Mouse (Mus musculus) kidney, postnatal 14 days (tissue): ENCODE measurements around the gene Slc13a1.
"Not testable (repeated sequence)": the region's sequence is repeated elsewhere in the genome, so short reads cannot be mapped to it uniquely, and the experiment has no call there.

Experiments used
- DNase-seq: peaks from one replicate; pipeline ENCODE4 v3.0.0; 2022; ENCODE audit warnings: mixed read lengths

The Slc13a1 gene

DNA sequence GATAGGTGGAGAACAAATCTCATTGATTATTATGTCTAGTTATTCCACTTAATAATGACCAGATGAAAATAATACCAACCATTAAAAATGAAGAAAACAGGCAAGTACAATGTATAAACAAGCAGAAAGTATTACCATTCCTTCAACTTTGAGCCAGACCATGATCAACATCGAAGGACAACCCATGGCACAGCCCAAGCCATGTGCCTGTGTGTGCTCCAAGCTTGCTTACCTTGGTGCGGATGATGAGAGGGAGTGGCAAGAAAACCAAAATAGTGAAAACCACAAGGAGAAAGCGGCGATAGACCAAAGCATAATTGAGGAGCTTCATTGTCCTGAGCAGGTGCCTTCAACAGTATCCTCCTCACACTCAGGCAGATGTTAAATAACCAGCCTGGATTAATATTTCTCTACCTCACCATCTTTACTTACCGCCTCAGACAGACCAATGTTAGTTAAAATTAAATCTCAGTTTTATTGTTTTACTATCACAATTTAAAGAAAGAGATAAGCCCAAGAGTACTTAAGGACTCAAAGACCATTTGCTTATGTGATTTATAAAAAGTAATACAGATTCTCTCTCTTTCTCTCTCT, at the start of gene Slc13a1:
TSS of gene Slc13a1 (minus strand) at position 359 of the 594 bp plus-strand sequence.
- DNase-seq = peak; percentile 18

DNA sequence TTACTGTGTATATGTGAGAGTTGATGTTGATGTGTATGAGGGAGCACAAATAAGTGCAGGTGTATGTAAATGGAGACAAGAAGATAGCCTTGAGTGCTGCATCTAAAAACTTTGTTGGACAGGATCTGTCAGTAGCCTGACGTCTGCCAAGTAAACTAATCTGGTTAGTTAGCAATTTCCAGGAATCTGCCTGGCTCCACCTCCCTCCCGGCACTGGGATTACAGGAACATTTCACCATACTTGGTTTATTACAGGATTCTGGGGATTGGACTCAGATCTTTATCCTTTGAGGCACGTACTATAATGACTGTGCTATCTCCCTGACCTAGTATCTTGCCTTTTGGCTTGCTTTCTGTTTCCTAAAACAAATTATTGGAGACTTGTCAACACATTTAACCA, 40.0 kb upstream of the Slc13a1 start:
- DNase-seq = no peak

GRCm38 (mm10) chr6:24202226-24202625, 34.3 kb upstream of the Slc13a1 start:
- DNase-seq = no peak

- DNase-seq = no peak
Observed at GRCm38 (mm10) chr6:24200644-24201484, 33.0 kb upstream of the Slc13a1 start.

- not testable (repeated sequence) for DNase-seq
Observed at GRCm38 (mm10) chr6:24197501-24198195, 29.8 kb upstream of the Slc13a1 start.

GRCm38 (mm10) chr6:24196406-24196805, 28.5 kb upstream of the Slc13a1 start:
- DNase-seq = not testable (repeated sequence)

- DNase-seq = no peak
Observed at GRCm38 (mm10) chr6:24183439-24183838, 15.5 kb upstream of the Slc13a1 start.

DNA sequence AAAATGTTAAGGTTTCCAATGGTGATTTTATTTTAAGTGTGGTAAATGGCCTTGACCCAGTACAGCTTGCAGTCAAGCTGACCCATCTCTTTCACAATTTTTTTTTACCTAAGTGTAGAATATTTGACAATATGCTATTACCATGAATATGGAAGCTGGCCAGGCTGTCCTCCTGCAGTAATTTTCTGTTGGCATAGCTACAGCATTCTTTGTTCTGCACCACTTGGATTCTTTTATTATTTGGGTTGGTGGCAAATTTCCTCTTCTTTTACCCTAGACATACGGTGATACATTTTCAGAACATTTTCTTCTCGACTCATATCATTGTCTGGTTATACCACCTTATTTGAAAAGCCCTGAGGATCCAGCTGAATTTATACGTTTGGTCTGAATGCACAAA, 7.5 kb upstream of the Slc13a1 start:
- no peak for DNase-seq

- no peak for DNase-seq
Observed at GRCm38 (mm10) chr6:24173951-24174350, 6.1 kb upstream of the Slc13a1 start.

DNA sequence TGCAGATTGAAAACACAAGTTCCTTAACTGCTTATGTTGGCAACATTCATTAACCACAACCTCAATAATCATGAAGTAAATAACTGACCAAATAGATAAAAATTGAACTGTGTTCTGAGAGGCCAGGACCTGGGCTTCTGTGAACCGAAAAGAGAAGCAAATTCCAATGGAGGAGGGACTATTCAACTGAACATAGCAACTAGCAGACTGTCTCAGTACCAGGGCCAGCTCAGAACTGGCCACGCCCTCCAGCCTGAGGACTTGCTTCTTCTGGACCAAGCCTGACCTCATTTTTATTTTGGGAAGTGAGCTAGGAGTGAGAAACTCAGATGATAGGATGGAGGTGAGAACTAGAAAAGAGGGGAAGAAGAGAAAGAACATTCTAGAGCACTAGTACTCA, 4.8 kb upstream of the Slc13a1 start:
- DNase-seq = peak; percentile 78

GRCm38 (mm10) chr6:24166772-24167171, 1.1 kb downstream of the Slc13a1 start:
- DNase-seq = peak; percentile 5

GRCm38 (mm10) chr6:24165249-24165648, 2.6 kb downstream of the Slc13a1 start:
- peak; percentile 40 for DNase-seq

DNA sequence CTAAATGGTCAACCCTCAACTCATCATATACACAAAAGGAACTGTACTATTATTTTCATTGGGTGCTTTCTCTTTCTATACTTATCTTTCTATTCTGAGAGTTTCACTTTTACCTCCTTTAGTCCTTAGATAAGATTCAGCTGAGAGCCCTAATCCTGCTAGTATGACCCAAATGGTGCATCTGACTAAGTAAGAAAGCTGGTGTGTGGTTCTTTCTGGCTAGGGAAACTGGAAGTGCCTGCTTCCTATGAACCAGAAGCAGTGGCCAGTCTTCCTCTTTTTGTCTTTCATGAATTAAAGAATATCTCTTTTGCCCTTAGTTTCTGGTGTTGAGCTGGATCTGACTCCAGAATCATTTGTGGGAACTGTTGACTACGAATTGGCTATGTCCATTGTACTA, 8.1 kb downstream of the Slc13a1 start:
- no peak for DNase-seq

DNA sequence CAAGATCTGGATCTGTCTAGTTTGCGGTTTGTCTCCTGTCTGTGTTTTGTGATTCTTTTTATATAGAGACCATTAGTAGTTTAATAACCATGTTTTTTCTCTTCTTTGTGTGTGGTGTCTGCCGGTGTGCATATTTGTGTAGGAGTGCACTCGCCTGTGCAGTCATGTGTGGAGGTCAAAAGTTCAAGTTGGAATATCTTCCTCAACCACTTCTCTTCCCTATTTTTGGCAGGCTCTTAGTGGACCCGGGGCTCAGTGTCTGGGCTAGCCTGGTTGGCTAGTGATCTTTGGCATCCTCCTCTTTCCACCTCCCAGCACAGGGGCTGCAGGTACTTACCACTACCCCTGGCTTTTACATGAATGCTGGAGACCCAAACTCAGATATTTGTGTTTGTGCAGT, 13.0 kb downstream of the Slc13a1 start:
- DNase-seq = peak; percentile 18

GRCm38 (mm10) chr6:24132951-24133350, 34.9 kb downstream of the Slc13a1 start:
- no peak for DNase-seq

- DNase-seq = no peak
Observed at GRCm38 (mm10) chr6:24122632-24123031, 45.3 kb downstream of the Slc13a1 start.

DNA sequence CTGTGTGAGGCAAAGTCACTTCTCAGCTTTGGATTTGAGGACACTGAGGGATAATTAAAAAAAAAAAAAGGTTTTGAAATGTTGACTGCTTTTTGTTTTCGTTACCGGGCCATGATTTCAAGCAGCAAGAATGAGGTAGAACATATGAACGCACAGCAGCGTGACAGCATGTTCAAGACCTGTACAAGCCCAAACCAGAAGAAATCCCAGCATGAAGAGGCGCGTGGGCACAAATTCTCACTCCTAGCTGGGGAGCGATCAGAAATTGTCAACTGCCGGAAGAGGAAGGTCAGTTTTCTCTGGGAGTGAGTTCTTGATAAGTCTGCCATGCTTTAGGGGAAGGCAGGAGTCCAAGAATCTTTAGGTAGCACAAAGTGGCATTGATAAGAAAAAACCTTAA, 56.3 kb downstream of the Slc13a1 start:
- DNase-seq = no peak

DNA sequence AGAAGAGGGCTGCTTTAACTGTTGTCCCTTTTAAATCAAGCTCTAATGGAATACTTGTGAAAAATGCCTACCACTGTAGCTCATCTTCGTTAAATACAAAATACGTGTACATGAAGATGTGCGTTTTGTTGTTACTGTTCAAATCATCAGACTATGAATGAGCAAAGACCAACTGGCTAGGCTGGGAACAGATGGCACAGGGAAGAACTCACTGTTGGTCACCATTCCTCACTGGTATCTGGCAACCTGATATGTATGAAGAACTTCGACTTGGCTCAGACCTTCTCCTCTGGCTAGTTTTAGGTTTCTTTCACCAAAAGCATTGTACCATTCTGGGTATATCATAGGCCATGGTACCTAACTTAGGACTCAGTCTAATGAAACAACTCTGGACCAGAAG, 59.4 kb downstream of the Slc13a1 start:
- DNase-seq = no peak

DNA sequence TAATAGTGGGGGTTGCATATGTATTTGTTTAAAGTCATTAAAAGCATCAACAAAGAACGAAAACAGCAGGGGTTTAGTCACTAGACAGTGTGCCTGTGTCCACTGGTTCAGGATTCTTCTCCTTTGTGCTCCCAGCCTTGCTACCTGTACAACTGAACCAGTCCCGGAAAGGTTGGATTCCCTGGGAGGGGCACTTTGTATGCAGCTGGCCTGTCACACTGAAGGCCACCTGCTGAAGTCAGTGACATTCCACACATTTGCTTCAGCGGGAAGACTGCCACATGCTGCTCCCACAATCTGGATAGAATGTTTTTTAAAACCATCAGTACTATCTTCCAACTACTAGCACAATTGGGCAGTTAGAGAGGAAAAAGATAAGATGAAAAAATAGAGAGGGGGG, 61.7 kb downstream of the Slc13a1 start:
- DNase-seq = no peak

DNA sequence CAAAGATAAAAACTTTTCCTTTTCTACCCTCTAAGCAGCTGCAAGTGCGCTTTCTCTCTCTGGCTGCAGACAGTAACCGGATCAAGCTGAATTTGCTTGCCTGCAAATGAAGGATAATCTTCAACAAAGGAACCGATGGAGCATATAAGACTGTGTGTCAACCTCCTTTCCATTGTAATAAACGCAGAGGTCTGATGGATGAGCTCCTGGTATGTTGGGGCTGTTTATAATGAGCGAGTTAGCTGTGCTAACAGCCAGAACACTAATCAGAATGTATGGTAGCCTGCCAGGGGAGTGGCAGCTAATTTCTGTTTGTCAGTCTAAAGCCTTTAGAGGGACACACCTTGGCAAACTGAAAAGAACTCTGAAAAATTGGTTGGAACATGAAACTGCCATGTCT, 62.2 kb downstream of the Slc13a1 start:
- no peak for DNase-seq

- no peak for DNase-seq
Observed at GRCm38 (mm10) chr6:24101281-24101680, 66.6 kb downstream of the Slc13a1 start.

GRCm38 (mm10) chr6:24100705-24101104, 67.2 kb downstream of the Slc13a1 start:
- no peak for DNase-seq

- DNase-seq = no peak
Observed at GRCm38 (mm10) chr6:24097400-24097799, 70.5 kb downstream of the Slc13a1 start.

DNA sequence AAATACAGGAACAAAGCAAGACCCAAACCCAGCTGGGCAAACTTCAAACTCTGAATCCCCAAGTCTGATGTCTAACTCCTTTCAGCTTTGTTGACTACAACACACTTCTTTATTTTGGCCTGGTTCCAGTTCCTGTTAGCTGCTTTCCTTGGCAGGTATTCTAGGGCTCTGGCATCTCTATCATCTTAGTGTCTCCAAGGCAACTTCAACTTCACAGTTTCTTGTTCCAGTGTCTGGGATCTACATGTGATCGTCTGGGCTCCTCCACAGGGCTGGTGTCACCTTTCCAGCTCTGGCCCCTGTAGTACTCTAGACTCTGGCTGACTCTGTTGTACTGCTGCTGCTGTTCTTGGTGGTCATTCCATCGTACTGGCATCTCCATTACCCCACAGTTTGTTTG, 91.8 kb downstream of the Slc13a1 start:
- peak; percentile 6 for DNase-seq
